Mouse (Mus musculus): ENCODE results near the gene Ubl7. TPM values are rescaled to one million over a fixed set of nuclear protein-coding genes. Genes with fewer than 3 reads are reported as not detected.
A peak's percentile ranks its signal among the peaks of the same experiment; 100 is the strongest.

The Ubl7 gene
- polyA plus RNA-seq, 1 experiment from 2014 or later: 110 TPM

- Histone ChIP-seq H3K4me1 (no peaks in the 10 kb centered on the region), H3K9me3 (no peaks in the 10 kb centered on the region), H3K36me3 (peaks cover 41% of the 10 kb centered on the region), H3K27ac (no peak overlapping the region), H3K27me3 (ENCODE audit: insufficient read depth, poor library complexity, severe bottlenecking) (peaks cover 5% of the 10 kb centered on the region; the same call in 1 of the 2 replicates), H3K4me3 (no peak overlapping the region)
- WGBS: 67% methylated on average over 5 of the region's 5 CpGs
- DNase-seq (ENCODE audit: low spot score): no peak
These were observed 20.5 kb downstream of the Ubl7 start for GRCm38 (mm10) chr9:57931166-57931767.

DNA sequence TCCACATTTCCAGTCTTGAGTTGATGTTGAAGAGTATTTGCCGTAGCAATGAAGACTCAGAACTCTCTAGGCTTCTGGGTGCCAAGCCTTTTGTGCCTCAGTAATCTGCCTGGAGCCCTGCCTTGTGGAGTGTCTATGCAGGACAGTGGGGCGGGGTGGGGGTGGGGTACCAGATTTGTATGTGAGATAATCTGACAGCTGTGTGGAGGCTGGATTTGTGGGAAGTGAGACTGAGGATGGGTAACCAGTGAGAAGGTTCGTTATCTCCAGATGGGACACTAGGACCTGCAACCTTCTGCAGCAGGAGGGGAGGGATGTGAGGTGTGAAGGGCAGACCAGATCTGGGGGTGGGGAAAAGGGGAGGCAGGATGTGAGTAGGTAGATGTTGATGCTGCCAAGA is 21.5 kb downstream of the Ubl7 start:
- no peak overlapping the region for H3K4me3 ChIP-seq
- H3K9me3 ChIP-seq: no peaks in the 10 kb centered on the region
- peaks cover 33% of the 10 kb centered on the region for H3K36me3 ChIP-seq
- peaks cover 9% of the 10 kb centered on the region for H3K27me3 ChIP-seq (ENCODE audit: insufficient read depth, poor library complexity, severe bottlenecking)
- 62% methylated on average over 3 of the region's 3 CpGs for WGBS
- no peak overlapping the region for H3K27ac ChIP-seq
- DNase-seq (ENCODE audit: low spot score): no peak
- H3K4me1 ChIP-seq: no peaks in the 10 kb centered on the region

DNA sequence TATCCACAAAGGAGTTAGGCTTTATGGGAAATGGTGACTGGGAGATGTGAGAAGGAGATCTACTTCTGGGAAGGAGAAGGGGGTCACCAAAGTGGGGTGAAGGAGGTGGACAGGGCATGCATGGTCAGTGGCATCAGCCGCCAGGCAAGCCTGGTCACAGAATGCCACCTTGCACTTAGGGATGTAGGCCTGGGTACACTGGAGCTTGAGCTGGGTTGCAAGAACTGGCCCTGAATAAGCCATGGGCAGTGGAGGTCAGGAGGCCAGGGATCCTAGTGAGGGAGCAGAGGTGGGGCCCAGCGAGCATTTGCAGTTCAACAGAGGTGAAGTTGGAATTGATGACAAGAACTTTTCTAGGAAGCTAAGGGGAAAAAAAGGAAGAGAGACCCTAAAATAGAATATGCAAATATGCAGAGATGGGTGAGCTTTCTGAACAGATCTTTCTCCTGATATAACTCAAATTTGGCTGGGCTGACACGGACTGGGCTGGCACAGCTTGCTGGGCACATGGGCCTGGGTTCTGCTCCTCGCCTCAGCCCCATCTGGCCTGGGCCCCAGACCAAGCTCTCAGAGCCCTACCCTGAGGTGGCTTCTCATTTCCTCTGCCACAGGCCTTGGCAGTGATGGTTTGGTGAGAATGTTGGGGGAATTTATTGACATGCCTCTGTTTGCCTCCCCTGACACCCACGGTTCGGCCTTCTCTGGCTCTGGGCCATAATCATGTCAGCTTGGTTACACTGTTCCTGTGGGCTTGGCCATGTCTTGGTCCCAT is 22.2 kb downstream of the Ubl7 start:
- Histone ChIP-seq H3K27me3 (ENCODE audit: insufficient read depth, poor library complexity, severe bottlenecking) (peaks cover 16% of the 10 kb centered on the region), H3K36me3 (peaks cover 26% of the 10 kb centered on the region), H3K4me1 (no peaks in the 10 kb centered on the region), H3K9me3 (no peaks in the 10 kb centered on the region), H3K4me3 (no peak overlapping the region), H3K27ac (no peak overlapping the region)
- 80% methylated on average over 6 of the region's 6 CpGs for WGBS
- DNase-seq (ENCODE audit: low spot score): no peak

GRCm38 (mm10) chr9:57935683-57936437 is 25.1 kb downstream of the Ubl7 start:
- Histone ChIP-seq H3K9me3 (no peaks in the 10 kb centered on the region), H3K4me3 (no peak overlapping the region), H3K36me3 (no peaks in the 10 kb centered on the region), H3K27me3 (ENCODE audit: insufficient read depth, poor library complexity, severe bottlenecking) (peaks cover 45% of the 10 kb centered on the region), H3K4me1 (peaks cover 17% of the 10 kb centered on the region), H3K27ac (no peak overlapping the region)
- WGBS: 33% methylated on average over 6 of the region's 6 CpGs
- DNase-seq (ENCODE audit: low spot score): no peak

DNA sequence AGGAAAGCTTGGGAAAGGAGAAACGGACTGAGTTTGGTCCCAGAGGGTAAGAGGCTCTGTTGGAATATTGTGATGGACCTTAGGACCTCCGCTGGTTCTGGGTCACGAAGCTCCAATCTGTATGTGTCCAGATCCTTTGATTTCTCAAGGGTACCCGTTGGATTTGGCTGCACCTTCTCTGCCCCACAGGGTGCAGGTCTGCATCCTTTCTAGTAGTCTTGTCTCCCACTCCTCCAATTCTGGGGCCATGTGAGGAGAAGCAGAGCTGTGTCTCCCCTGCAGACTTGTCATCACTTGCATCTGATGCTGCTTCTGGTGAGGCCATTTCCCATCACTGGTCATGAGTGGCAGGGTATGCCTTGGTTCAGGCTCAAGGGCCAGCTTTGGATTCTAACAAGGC is 26.4 kb downstream of the Ubl7 start:
- H3K4me3 ChIP-seq: no peak overlapping the region

GRCm38 (mm10) chr9:57937651-57938050 is 26.9 kb downstream of the Ubl7 start:
- Histone ChIP-seq H3K4me3 (no peak overlapping the region), H3K9me3 (no peaks in the 10 kb centered on the region), H3K36me3 (no peaks in the 10 kb centered on the region), H3K4me1 (peaks cover 28% of the 10 kb centered on the region), H3K27ac (no peak overlapping the region), H3K27me3 (ENCODE audit: insufficient read depth, poor library complexity, severe bottlenecking) (peaks cover 63% of the 10 kb centered on the region)
- no peak for DNase-seq (ENCODE audit: low spot score)
- 54% methylated on average over 6 of the region's 6 CpGs for WGBS

More for the DNA sequence above, 26.4 kb downstream of the Ubl7 start:
- no peak overlapping the region for H3K27ac ChIP-seq
- H3K36me3 ChIP-seq: no peaks in the 10 kb centered on the region
- 71% methylated on average over 4 of the region's 4 CpGs for WGBS
- peaks cover 58% of the 10 kb centered on the region for H3K27me3 ChIP-seq (ENCODE audit: insufficient read depth, poor library complexity, severe bottlenecking)
- H3K9me3 ChIP-seq: no peaks in the 10 kb centered on the region
- no peak for DNase-seq (ENCODE audit: low spot score)
- peaks cover 27% of the 10 kb centered on the region for H3K4me1 ChIP-seq

GRCm38 (mm10) chr9:57938225-57939055 is 27.7 kb downstream of the Ubl7 start:
- Histone ChIP-seq H3K9me3 (no peaks in the 10 kb centered on the region), H3K4me1 (peaks cover 28% of the 10 kb centered on the region), H3K27ac (no peak overlapping the region), H3K36me3 (no peaks in the 10 kb centered on the region), H3K27me3 (ENCODE audit: insufficient read depth, poor library complexity, severe bottlenecking) (peaks cover 71% of the 10 kb centered on the region), H3K4me3 (no peak overlapping the region)
- WGBS: 73% methylated on average over 5 of the region's 5 CpGs
- DNase-seq (ENCODE audit: low spot score): no peak

DNA sequence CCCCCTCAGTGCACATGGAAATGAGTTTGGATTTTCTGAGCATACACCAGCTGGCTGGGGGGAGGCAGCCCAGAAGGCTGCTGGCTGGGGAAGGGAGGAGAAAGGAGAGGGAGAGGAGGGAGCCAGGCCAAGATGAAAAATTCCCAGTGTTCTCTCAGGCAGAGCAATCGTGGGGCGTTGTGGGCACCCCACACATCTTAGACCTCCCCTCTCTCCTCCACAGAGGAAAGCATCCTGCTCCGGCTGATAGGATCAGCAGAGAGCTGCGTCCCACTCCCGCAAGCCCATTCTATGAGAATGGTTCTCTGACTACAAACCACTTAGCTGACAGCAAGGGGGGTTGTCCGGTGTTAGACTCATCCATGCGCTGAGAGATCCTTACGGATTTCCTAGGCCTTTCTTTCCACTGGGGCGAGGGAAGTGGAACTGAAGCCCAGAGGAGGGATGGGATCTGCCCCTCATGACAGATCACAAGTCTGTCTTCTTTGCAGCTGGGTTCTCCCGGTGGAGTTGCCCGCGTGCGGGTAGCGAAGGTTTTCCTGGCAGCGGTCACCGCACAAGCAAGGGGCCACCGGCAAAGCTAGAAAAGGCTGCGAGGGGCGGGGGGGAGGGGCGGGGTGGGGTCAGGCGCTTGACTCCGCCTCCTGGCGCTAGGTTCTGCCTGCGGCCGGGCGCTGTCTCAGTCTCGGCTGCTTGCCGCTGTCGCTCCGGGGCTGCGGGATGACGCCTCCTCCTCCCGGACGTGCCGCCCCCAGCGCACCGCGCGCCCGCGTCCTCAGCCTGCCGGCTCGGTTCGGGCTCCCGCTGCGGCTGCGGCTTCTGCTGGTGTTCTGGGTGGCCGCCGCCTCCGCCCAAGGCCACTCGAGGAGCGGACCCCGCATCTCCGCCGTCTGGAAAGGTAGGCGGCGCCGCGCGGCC is 28.9 kb downstream of the Ubl7 start, which contains the start of gene Sema7a:
TSS of gene Sema7a (plus strand) at position 682 of the 918 bp plus-strand sequence.
- H3K27me3 ChIP-seq (ENCODE audit: insufficient read depth, poor library complexity, severe bottlenecking): peaks cover 83% of the 10 kb centered on the region
- no peaks in the 10 kb centered on the region for H3K9me3 ChIP-seq
- no peak for DNase-seq (ENCODE audit: low spot score)
- H3K4me3 ChIP-seq: peak within 1 kb of the TSS; percentile 87
- peaks cover 32% of the 10 kb centered on the region for H3K4me1 ChIP-seq
- H3K27ac ChIP-seq: peak within 1 kb of the TSS; percentile 82
- H3K36me3 ChIP-seq: no peaks in the 10 kb centered on the region
- WGBS: 1% methylated on average over 60 of the region's 60 CpGs

DNA sequence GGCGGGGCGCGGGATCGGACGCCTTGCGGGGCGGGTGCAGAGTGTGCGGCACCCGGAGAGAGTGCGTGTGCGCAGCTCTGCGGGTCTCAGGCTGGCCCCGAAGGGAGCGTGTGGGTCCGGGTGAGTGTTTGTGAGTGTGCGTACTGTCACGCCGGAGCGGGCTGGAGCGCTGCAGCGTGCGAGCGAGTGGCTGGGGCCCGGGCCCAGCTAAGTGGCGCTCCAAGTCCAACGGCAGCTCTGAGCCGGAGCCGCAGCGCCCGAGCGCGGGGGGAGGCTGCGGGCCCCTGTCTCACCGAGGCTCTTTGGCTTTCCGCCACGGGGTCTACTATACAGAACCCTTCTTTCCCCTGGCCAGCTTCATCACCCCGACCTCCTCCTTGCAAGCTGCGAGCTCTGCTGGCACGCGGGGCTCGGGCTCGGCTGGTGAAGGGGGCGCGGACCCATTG is 29.6 kb downstream of the Ubl7 start:
- Histone ChIP-seq H3K4me3 (peak overlapping the region; percentile 87), H3K36me3 (no peaks in the 10 kb centered on the region), H3K27ac (peak overlapping the region; percentile 82), H3K27me3 (ENCODE audit: insufficient read depth, poor library complexity, severe bottlenecking) (peaks cover 85% of the 10 kb centered on the region), H3K9me3 (no peaks in the 10 kb centered on the region), H3K4me1 (peaks cover 37% of the 10 kb centered on the region)
- no peak for DNase-seq (ENCODE audit: low spot score)
- under 1% methylated on average over 44 of the region's 44 CpGs for WGBS

DNA sequence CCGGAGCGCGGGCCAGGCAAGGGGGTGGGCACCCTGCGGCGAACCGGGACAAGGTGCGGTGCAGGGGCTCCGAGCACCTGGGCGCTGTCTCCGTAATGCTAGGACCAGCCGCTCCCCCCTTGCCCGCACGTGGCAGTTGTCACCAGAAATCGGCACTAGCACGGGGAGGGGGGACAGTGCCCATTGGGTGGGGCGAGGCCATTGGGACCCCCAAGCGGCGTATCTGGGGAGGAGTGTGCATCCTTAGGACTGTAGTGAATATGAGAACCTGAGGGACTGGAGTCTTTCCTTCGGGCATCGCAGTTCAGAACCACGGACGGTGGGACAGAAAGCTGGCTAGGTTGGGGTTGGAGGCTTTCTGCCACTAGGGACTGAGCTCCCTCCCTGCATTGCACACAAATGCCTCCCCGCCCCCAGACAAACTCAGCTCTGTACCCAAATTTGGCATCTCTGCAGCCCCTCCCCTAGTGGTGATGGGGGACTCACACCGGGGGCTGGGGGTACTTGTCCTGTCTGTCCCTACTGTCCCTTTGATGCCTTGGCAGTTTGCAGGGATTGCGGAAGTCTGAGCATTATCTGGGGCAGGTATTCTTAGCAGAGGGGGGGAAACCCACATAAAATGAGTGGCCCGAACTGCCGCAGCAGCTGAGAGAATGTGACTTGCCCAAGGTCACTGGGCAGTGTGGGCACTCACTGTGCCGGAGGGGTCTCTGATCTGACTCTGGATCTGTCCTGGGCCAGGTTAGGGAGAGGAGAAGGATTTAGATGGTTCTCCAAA is 30.3 kb downstream of the Ubl7 start:
- peak overlapping the region; percentile 82; the same call in 1 of the 2 replicates for H3K27ac ChIP-seq
- H3K9me3 ChIP-seq: no peaks in the 10 kb centered on the region
- no peaks in the 10 kb centered on the region for H3K36me3 ChIP-seq
- 5% methylated on average over 28 of the region's 28 CpGs for WGBS
- no peak for DNase-seq (ENCODE audit: low spot score)
- H3K27me3 ChIP-seq (ENCODE audit: insufficient read depth, poor library complexity, severe bottlenecking): peaks cover 91% of the 10 kb centered on the region
- H3K4me3 ChIP-seq: peak overlapping the region; percentile 87
- peaks cover 42% of the 10 kb centered on the region for H3K4me1 ChIP-seq

GRCm38 (mm10) chr9:57942039-57942438 is 31.3 kb downstream of the Ubl7 start:
- Histone ChIP-seq H3K4me1 (peaks cover 48% of the 10 kb centered on the region), H3K27me3 (ENCODE audit: insufficient read depth, poor library complexity, severe bottlenecking) (peaks cover 100% of the 10 kb centered on the region), H3K27ac (no peak overlapping the region), H3K9me3 (no peaks in the 10 kb centered on the region), H3K36me3 (no peaks in the 10 kb centered on the region), H3K4me3 (no peak overlapping the region)
- 49% methylated on average over 2 of the region's 2 CpGs for WGBS
- no peak for DNase-seq (ENCODE audit: low spot score)

Data from heart, embryonic 10.5 days (tissue).